Mouse (Mus musculus): ENCODE results near the gene Gpx5. TPM values are rescaled to one million over a fixed set of nuclear protein-coding genes. Genes with fewer than 3 reads are reported as not detected.

The Gpx5 gene
- polyA plus RNA-seq, 1 experiment from 2014 or later = not detected

GRCm38 (mm10) chr13:21312854-21313253, 20.3 kb upstream of the Gpx5 start:
- no peak overlapping the region for H3K9ac ChIP-seq (replicated peaks; ENCODE audit: low read depth, low read length)
- no peaks in the 10 kb centered on the region for H3K36me3 ChIP-seq (ENCODE audit: control insufficient read depth, insufficient read depth, low read length)
- no peak overlapping the region for H3K27ac ChIP-seq (ENCODE audit: low read depth, low read length)
- no peak for ATAC-seq (ENCODE audit: low read depth)
- no peaks in the 10 kb centered on the region for H3K9me3 ChIP-seq (ENCODE audit: control insufficient read depth, low read length)
- no peak overlapping the region for H3K4me2 ChIP-seq (ENCODE audit: low read depth, low read length)
- H3K4me1 ChIP-seq (ENCODE audit: control insufficient read depth, insufficient read depth, low read length) = no peaks in the 10 kb centered on the region
- 64% methylated on average over 3 of the region's 5 CpGs for WGBS
- no peaks in the 10 kb centered on the region for H3K27me3 ChIP-seq (ENCODE audit: control insufficient read depth, insufficient read depth, low read length)
- no peak overlapping the region for H3K4me3 ChIP-seq (ENCODE audit: low read depth, low read length)

- Histone ChIP-seq H3K4me1 (ENCODE audit: control insufficient read depth, insufficient read depth, low read length) (no peaks in the 10 kb centered on the region), H3K9me3 (ENCODE audit: control insufficient read depth, low read length) (no peaks in the 10 kb centered on the region), H3K9ac (replicated peaks; ENCODE audit: low read depth, low read length) (no peak within 1 kb of the TSS), H3K27me3 (ENCODE audit: control insufficient read depth, insufficient read depth, low read length) (no peaks in the 10 kb centered on the region), H3K4me3 (ENCODE audit: low read depth, low read length) (no peak within 1 kb of the TSS), H3K4me2 (ENCODE audit: low read depth, low read length) (no peak within 1 kb of the TSS), H3K36me3 (ENCODE audit: control insufficient read depth, insufficient read depth, low read length) (no peaks in the 10 kb centered on the region), H3K27ac (ENCODE audit: low read depth, low read length) (no peak within 1 kb of the TSS)
- no peak for ATAC-seq (ENCODE audit: low read depth)
- WGBS = 22% methylated on average over 3 of the region's 3 CpGs
Measured at GRCm38 (mm10) chr13:21311926-21312325, 19.4 kb upstream of the Gpx5 start, which contains the start of gene Gpx6. Gene Gpx6 (plus strand): TSS chr13:21312125.

GRCm38 (mm10) chr13:21309788-21310187, 17.3 kb upstream of the Gpx5 start:
- H3K9ac ChIP-seq (replicated peaks; ENCODE audit: low read depth, low read length) = no peak overlapping the region
- H3K4me3 ChIP-seq (ENCODE audit: low read depth, low read length) = no peak overlapping the region
- H3K36me3 ChIP-seq (ENCODE audit: control insufficient read depth, insufficient read depth, low read length) = no peaks in the 10 kb centered on the region
- ATAC-seq (ENCODE audit: low read depth) = no peak
- H3K27me3 ChIP-seq (ENCODE audit: control insufficient read depth, insufficient read depth, low read length) = no peaks in the 10 kb centered on the region
- 89% methylated on average over 2 of the region's 2 CpGs for WGBS
- H3K4me2 ChIP-seq (ENCODE audit: low read depth, low read length) = no peak overlapping the region
- no peaks in the 10 kb centered on the region for H3K9me3 ChIP-seq (ENCODE audit: control insufficient read depth, low read length)
- H3K27ac ChIP-seq (ENCODE audit: low read depth, low read length) = no peak overlapping the region
- H3K4me1 ChIP-seq (ENCODE audit: control insufficient read depth, insufficient read depth, low read length) = no peaks in the 10 kb centered on the region

- no peaks in the 10 kb centered on the region for H3K27me3 ChIP-seq (ENCODE audit: control insufficient read depth, insufficient read depth, low read length)
- H3K27ac ChIP-seq (ENCODE audit: low read depth, low read length) = no peak overlapping the region
- no peaks in the 10 kb centered on the region for H3K36me3 ChIP-seq (ENCODE audit: control insufficient read depth, insufficient read depth, low read length)
- H3K4me3 ChIP-seq (ENCODE audit: low read depth, low read length) = no peak overlapping the region
- no peaks in the 10 kb centered on the region for H3K9me3 ChIP-seq (ENCODE audit: control insufficient read depth, low read length)
- 72% methylated on average over 3 of the region's 3 CpGs for WGBS
- no peak overlapping the region for H3K4me2 ChIP-seq (ENCODE audit: low read depth, low read length)
- no peaks in the 10 kb centered on the region for H3K4me1 ChIP-seq (ENCODE audit: control insufficient read depth, insufficient read depth, low read length)
- H3K9ac ChIP-seq (replicated peaks; ENCODE audit: low read depth, low read length) = no peak overlapping the region
- ATAC-seq (ENCODE audit: low read depth) = no peak
Measured at GRCm38 (mm10) chr13:21304483-21305066, 12.0 kb upstream of the Gpx5 start.

GRCm38 (mm10) chr13:21298557-21298956, 6.0 kb upstream of the Gpx5 start:
- Histone ChIP-seq H3K9ac (replicated peaks; ENCODE audit: low read depth, low read length) (no peak overlapping the region), H3K27ac (ENCODE audit: low read depth, low read length) (no peak overlapping the region), H3K9me3 (ENCODE audit: control insufficient read depth, low read length) (no peaks in the 10 kb centered on the region), H3K4me3 (ENCODE audit: low read depth, low read length) (no peak overlapping the region), H3K36me3 (ENCODE audit: control insufficient read depth, insufficient read depth, low read length) (no peaks in the 10 kb centered on the region), H3K27me3 (ENCODE audit: control insufficient read depth, insufficient read depth, low read length) (no peaks in the 10 kb centered on the region), H3K4me2 (ENCODE audit: low read depth, low read length) (no peak overlapping the region), H3K4me1 (ENCODE audit: control insufficient read depth, insufficient read depth, low read length) (no peaks in the 10 kb centered on the region)
- ATAC-seq (ENCODE audit: low read depth) = no peak
- 63% methylated on average over 3 of the region's 3 CpGs for WGBS

GRCm38 (mm10) chr13:21279559-21279958, 13.0 kb downstream of the Gpx5 start:
- WGBS = 1% methylated on average over 13 of the region's 13 CpGs

GRCm38 (mm10) chr13:21279076-21279475, 13.5 kb downstream of the Gpx5 start:
- 6% methylated on average over 8 of the region's 8 CpGs for WGBS
- Histone ChIP-seq H3K4me1 (ENCODE audit: control insufficient read depth, insufficient read depth, low read length) (peaks cover 3% of the 10 kb centered on the region; the same call in 1 of the 2 replicates), H3K9me3 (ENCODE audit: control insufficient read depth, low read length) (no peaks in the 10 kb centered on the region), H3K27ac (ENCODE audit: low read depth, low read length) (no peak overlapping the region), H3K9ac (replicated peaks; ENCODE audit: low read depth, low read length) (no peak overlapping the region; the same call in 1 of the 2 replicates), H3K4me3 (ENCODE audit: low read depth, low read length) (peak overlapping the region; percentile 45), H3K36me3 (ENCODE audit: control insufficient read depth, insufficient read depth, low read length) (no peaks in the 10 kb centered on the region), H3K27me3 (ENCODE audit: control insufficient read depth, insufficient read depth, low read length) (peaks cover 3% of the 10 kb centered on the region; the same call in 1 of the 2 replicates), H3K4me2 (ENCODE audit: low read depth, low read length) (peak overlapping the region; percentile 47)
- ATAC-seq (ENCODE audit: low read depth) = 0 out of 2 replicates have a peak, but pooled peaks have one; percentile 9

More at GRCm38 (mm10) chr13:21279559-21279958, 13.0 kb downstream of the Gpx5 start:
- peak overlapping the region; percentile 45 for H3K4me3 ChIP-seq (ENCODE audit: low read depth, low read length)
- H3K27ac ChIP-seq (ENCODE audit: low read depth, low read length) = no peak overlapping the region
- no peak overlapping the region; the same call in 1 of the 2 replicates for H3K9ac ChIP-seq (replicated peaks; ENCODE audit: low read depth, low read length)
- peaks cover 3% of the 10 kb centered on the region; the same call in 1 of the 2 replicates for H3K27me3 ChIP-seq (ENCODE audit: control insufficient read depth, insufficient read depth, low read length)
- H3K4me2 ChIP-seq (ENCODE audit: low read depth, low read length) = peak overlapping the region; percentile 47
- no peaks in the 10 kb centered on the region for H3K36me3 ChIP-seq (ENCODE audit: control insufficient read depth, insufficient read depth, low read length)
- H3K4me1 ChIP-seq (ENCODE audit: control insufficient read depth, insufficient read depth, low read length) = peaks cover 3% of the 10 kb centered on the region; the same call in 1 of the 2 replicates
- H3K9me3 ChIP-seq (ENCODE audit: control insufficient read depth, low read length) = no peaks in the 10 kb centered on the region
- ATAC-seq (ENCODE audit: low read depth) = peak; percentile 87

- 1% methylated on average over 9 of the region's 9 CpGs for WGBS
- peak overlapping the region; percentile 61 for H3K4me2 ChIP-seq (ENCODE audit: low read depth, low read length)
- peak overlapping the region; percentile 52; the same call in 1 of the 2 replicates for H3K9ac ChIP-seq (replicated peaks; ENCODE audit: low read depth, low read length)
- no peaks in the 10 kb centered on the region for H3K9me3 ChIP-seq (ENCODE audit: control insufficient read depth, low read length)
- H3K36me3 ChIP-seq (ENCODE audit: control insufficient read depth, insufficient read depth, low read length) = no peaks in the 10 kb centered on the region
- no peak overlapping the region for H3K27ac ChIP-seq (ENCODE audit: low read depth, low read length)
- 0 out of 2 replicates have a peak, but pooled peaks have one; percentile 7 for ATAC-seq (ENCODE audit: low read depth)
- H3K4me1 ChIP-seq (ENCODE audit: control insufficient read depth, insufficient read depth, low read length) = peaks cover 3% of the 10 kb centered on the region; the same call in 1 of the 2 replicates
- peak overlapping the region; percentile 59 for H3K4me3 ChIP-seq (ENCODE audit: low read depth, low read length)
- H3K27me3 ChIP-seq (ENCODE audit: control insufficient read depth, insufficient read depth, low read length) = peaks cover 3% of the 10 kb centered on the region; the same call in 1 of the 2 replicates
Measured at GRCm38 (mm10) chr13:21276551-21276950, 16.0 kb downstream of the Gpx5 start.

- Histone ChIP-seq H3K4me3 (ENCODE audit: low read depth, low read length) (peak overlapping the region; percentile 59), H3K9ac (replicated peaks; ENCODE audit: low read depth, low read length) (peak overlapping the region; percentile 52), H3K4me2 (ENCODE audit: low read depth, low read length) (peak overlapping the region; percentile 61), H3K27ac (ENCODE audit: low read depth, low read length) (no peak overlapping the region), H3K27me3 (ENCODE audit: control insufficient read depth, insufficient read depth, low read length) (peaks cover 3% of the 10 kb centered on the region; the same call in 1 of the 2 replicates), H3K4me1 (ENCODE audit: control insufficient read depth, insufficient read depth, low read length) (peaks cover 3% of the 10 kb centered on the region; the same call in 1 of the 2 replicates), H3K9me3 (ENCODE audit: control insufficient read depth, low read length) (no peaks in the 10 kb centered on the region), H3K36me3 (ENCODE audit: control insufficient read depth, insufficient read depth, low read length) (no peaks in the 10 kb centered on the region)
- 0% methylated on average over 25 of the region's 25 CpGs for WGBS
- ATAC-seq (ENCODE audit: low read depth) = peak; percentile 87
Measured at GRCm38 (mm10) chr13:21275815-21276550, 16.5 kb downstream of the Gpx5 start.

Measured in neural tube, embryonic 14.5 days (tissue).